Mouse (Mus musculus) lung, postnatal 0 days (tissue): ENCODE data around the gene Slc25a33. TPM values are rescaled to one million over a fixed set of nuclear protein-coding genes. Genes with fewer than 3 reads are reported as not detected.
A peak's percentile ranks its signal among the peaks of the same experiment; 100 is the strongest.
"Not testable (repeated sequence)": the region's sequence is repeated elsewhere in the genome, so short reads cannot be mapped to it uniquely, and the experiment has no call there.

Experiments
- ATAC-seq: fragments of 200-750 bp; cut with Nextera tagmentation; 2 replicates; pipeline ENCODE4 v1.8.0; 2017; ENCODE audit warnings: moderate library complexity
- DNase-seq: peaks from one replicate; pipeline ENCODE4 v3.0.0-alpha.2; 2016; ENCODE audit warnings: low spot score
- H3K27ac ChIP-seq: fragments of 300-500 bp; sonication (generic); 2 replicates; pipeline ENCODE4 v1.5.1; 2014; ENCODE audit warnings: antibody characterized with exemption, mild to moderate bottlenecking, low read length, mixed read lengths
- H3K27me3 ChIP-seq: fragments of 300-500 bp; sonication (generic); replicated peaks from 2 replicates; pipeline ENCODE4 v1.6.1; 2014; ENCODE audit warnings: low read length, mixed read lengths; ENCODE audit not compliant: insufficient read depth
- H3K36me3 ChIP-seq: fragments of 300-500 bp; sonication (generic); 2 replicates; pipeline ENCODE4 v1.6.1; 2014; ENCODE audit warnings: low read length, mixed read lengths; ENCODE audit not compliant: insufficient read depth
- H3K4me1 ChIP-seq: fragments of 300-500 bp; sonication (generic); 2 replicates; pipeline ENCODE4 v1.6.1; 2014; ENCODE audit warnings: antibody characterized with exemption, low read depth, low read length, mixed read lengths; ENCODE audit not compliant: insufficient read depth
- H3K4me2 ChIP-seq: fragments of 300-500 bp; sonication (generic); replicated peaks from 2 replicates; pipeline ENCODE4 v1.6.1; 2014; ENCODE audit warnings: low read depth, mild to moderate bottlenecking, low read length, moderate library complexity, mixed read lengths
- H3K4me3 ChIP-seq: fragments of 300-500 bp; sonication (generic); 2 replicates; pipeline ENCODE4 v1.5.1; 2014; ENCODE audit warnings: low read depth, low read length
- H3K9ac ChIP-seq: fragments of 300-500 bp; sonication (generic); replicated peaks from 2 replicates; pipeline ENCODE4 v1.6.1; 2014; ENCODE audit warnings: low read depth, mild to moderate bottlenecking
- H3K9me3 ChIP-seq: fragments of 300-500 bp; sonication (generic); 2 replicates; pipeline ENCODE4 v1.6.1; 2016; ENCODE audit warnings: low read length, mixed read lengths
- CTCF ChIP-seq: IDR thresholded peaks from 2 replicates; pipeline ENCODE4 v1.5.1; 2016; ENCODE audit warnings: antibody characterized with exemption, mild to moderate bottlenecking
- EP300 ChIP-seq: IDR thresholded peaks from 2 replicates; pipeline ENCODE4 v1.6.1; 2016; ENCODE audit warnings: antibody characterized with exemption, mild to moderate bottlenecking, control low read depth
- WGBS: fragments of 180-500 bp; shearing (Covaris S2); extraction: QIAGEN DNeasy Blood & Tissue Kit; methylation state at CpG from one replicate; pipeline ENCODE4 v1.1.7; 2014; 5-methylcytosine and 5-hydroxymethylcytosine counted together
- polyA plus RNA-seq: library from polyadenylated mRNA; unstranded; fragments of >200 nt; fragmentation: Nextera tagmentation; extraction: Ambion mirVana; gene quantifications from 2 replicates; pipeline ENCODE4 v1.2.1, GENCODE M21; 2015

Slc25a33 gene
- polyA plus RNA-seq, 1 experiment from 2014 or later = 8.6 TPM

DNA sequence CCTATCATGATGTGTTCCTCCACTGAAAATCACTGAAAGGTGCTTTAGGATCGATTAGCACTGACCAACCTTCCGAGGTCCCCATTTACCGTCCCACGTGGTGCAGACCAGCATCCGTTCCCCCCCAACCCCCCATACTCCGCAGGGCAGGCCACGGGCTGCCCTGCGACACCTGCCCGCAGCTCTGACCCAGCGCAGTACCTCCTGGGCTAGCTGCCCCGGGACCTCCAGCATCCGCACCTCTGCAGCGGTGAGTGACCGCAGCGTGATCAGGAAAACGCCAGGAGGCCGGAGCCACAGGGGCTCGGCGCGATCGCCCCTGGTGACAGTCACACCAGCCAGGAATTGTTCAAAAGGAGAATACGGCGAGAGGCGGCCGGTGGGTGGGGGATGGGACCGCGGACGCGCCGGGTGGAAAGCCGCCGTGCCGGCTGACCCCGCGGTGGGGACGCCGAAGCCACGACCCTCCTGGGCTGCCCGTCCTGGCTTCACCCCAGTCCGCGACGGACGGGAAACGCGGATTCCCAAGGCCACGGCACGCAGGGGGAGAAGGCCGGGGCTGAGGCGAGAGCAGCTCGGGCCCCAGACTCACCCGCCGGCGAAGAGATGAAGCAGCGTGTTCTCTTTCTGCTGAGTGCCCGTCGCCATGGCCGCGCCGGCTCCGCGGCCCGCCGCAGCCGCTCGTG lies 526 bp downstream of the Slc25a33 start:
- Histone ChIP-seq H3K4me2 (peak overlapping the region; percentile 97), H3K9ac (peak overlapping the region; percentile 63), H3K4me1 (peaks cover 9% of the 10 kb centered on the region), H3K36me3 (no peaks in the 10 kb centered on the region), H3K27me3 (no peaks in the 10 kb centered on the region), H3K9me3 (no peaks in the 10 kb centered on the region), H3K27ac (peak overlapping the region; percentile 59), H3K4me3 (peak overlapping the region; percentile 60)
- DNase-seq = peak; percentile 28
- WGBS = 2% methylated on average over 51 of the region's 65 CpGs
- no peak for TF ChIP-seq EP300
- TF ChIP-seq CTCF = no peak
- ATAC-seq = no peak; the same call in 1 of the 2 replicates

DNA sequence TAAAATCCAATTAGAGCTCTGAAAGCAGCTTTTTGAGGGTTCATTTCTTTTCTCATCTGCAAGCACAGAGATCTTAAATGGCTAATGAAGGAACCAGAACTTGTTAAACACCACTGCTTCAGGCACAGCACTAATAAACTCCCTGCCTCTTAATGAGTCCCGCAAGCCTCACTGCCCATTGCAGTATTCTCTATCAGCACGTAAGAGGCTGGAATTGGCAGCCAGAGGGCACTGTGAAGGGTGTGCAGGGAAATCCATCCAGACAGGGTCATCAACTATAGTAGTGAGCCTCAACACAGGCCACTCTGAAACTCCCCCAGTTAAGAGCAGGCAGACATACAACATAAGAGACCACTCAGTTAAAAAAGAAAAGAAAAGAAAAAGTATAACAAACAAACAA lies 1.7 kb downstream of the Slc25a33 start:
- TF ChIP-seq EP300 = no peak
- TF ChIP-seq CTCF = peak; percentile 63
- H3K27me3 ChIP-seq = no peaks in the 10 kb centered on the region
- peaks cover 9% of the 10 kb centered on the region for H3K4me1 ChIP-seq
- no peaks in the 10 kb centered on the region for H3K36me3 ChIP-seq
- no peak overlapping the region for H3K9ac ChIP-seq
- ATAC-seq = no peak
- no peak overlapping the region for H3K27ac ChIP-seq
- no peak overlapping the region for H3K4me3 ChIP-seq
- no peak overlapping the region for H3K4me2 ChIP-seq
- no peaks in the 10 kb centered on the region for H3K9me3 ChIP-seq
- DNase-seq = peak; percentile 39
- 37% methylated on average over 2 of the region's 2 CpGs for WGBS

GRCm38 (mm10) chr4:149765201-149765600 lies 8.9 kb downstream of the Slc25a33 start:
- no peak for TF ChIP-seq CTCF
- TF ChIP-seq EP300 = no peak
- H3K27ac ChIP-seq = no peak overlapping the region
- H3K36me3 ChIP-seq = no peaks in the 10 kb centered on the region
- ATAC-seq (no peak), DNase-seq (no peak)
- no peaks in the 10 kb centered on the region for H3K9me3 ChIP-seq
- H3K9ac ChIP-seq = no peak overlapping the region
- no peak overlapping the region for H3K4me3 ChIP-seq
- H3K27me3 ChIP-seq = no peaks in the 10 kb centered on the region
- no peak overlapping the region for H3K4me2 ChIP-seq
- 84% methylated on average over 5 of the region's 5 CpGs for WGBS
- no peaks in the 10 kb centered on the region for H3K4me1 ChIP-seq

GRCm38 (mm10) chr4:149763335-149763734 lies 10.7 kb downstream of the Slc25a33 start:
- DNase-seq = no peak
- no peak for ATAC-seq
- H3K4me1 ChIP-seq = no peaks in the 10 kb centered on the region
- TF ChIP-seq CTCF = no peak
- no peak for TF ChIP-seq EP300
- H3K9ac ChIP-seq = no peak overlapping the region
- no peak overlapping the region for H3K27ac ChIP-seq
- no peak overlapping the region for H3K4me3 ChIP-seq
- no peaks in the 10 kb centered on the region for H3K9me3 ChIP-seq
- 62% methylated on average over 2 of the region's 2 CpGs for WGBS
- no peaks in the 10 kb centered on the region for H3K36me3 ChIP-seq
- no peak overlapping the region for H3K4me2 ChIP-seq
- H3K27me3 ChIP-seq = no peaks in the 10 kb centered on the region

GRCm38 (mm10) chr4:149759517-149759916 lies 14.6 kb downstream of the Slc25a33 start:
- no peak for DNase-seq
- no peaks in the 10 kb centered on the region for H3K9me3 ChIP-seq
- WGBS = 52% methylated on average over 5 of the region's 5 CpGs
- H3K9ac ChIP-seq = no peak overlapping the region
- TF ChIP-seq EP300 = no peak
- TF ChIP-seq CTCF = no peak
- no peak overlapping the region for H3K27ac ChIP-seq
- H3K4me1 ChIP-seq = no peaks in the 10 kb centered on the region
- ATAC-seq = no peak
- no peak overlapping the region for H3K4me2 ChIP-seq
- H3K36me3 ChIP-seq = no peaks in the 10 kb centered on the region
- H3K4me3 ChIP-seq = no peak overlapping the region
- H3K27me3 ChIP-seq = no peaks in the 10 kb centered on the region

DNA sequence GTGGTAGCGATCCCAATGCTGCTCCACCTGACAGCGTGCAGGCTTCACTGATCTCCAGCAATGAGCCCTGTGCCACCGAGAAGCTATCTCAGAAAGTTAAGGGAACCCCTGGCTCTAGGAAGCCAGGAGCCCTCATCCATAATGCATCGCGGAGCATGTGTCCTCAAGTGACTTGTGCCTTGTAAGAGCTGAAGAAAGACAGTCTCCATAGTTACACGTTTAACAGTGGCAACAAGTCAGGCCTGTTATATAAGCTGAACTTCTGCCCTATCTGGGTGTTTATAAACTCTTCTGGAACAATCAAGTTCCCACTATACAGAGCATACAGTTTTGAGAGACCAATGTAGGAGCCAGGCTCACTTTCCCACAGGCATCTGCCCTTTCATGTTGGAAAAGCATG lies 15.7 kb downstream of the Slc25a33 start:
- H3K4me2 ChIP-seq = no peak overlapping the region
- TF ChIP-seq EP300 = peak; percentile 21; the same call in 1 of the 2 replicates
- no peak for TF ChIP-seq CTCF

GRCm38 (mm10) chr4:149756546-149756945 lies 17.5 kb downstream of the Slc25a33 start:
- WGBS = 87% methylated on average over 7 of the region's 7 CpGs
- not testable (repeated sequence) for H3K9ac ChIP-seq, H3K9me3 ChIP-seq, H3K4me3 ChIP-seq, ATAC-seq, H3K36me3 ChIP-seq, H3K27ac ChIP-seq, H3K4me1 ChIP-seq, H3K27me3 ChIP-seq, DNase-seq, H3K4me2 ChIP-seq

More for the DNA sequence above, 15.7 kb downstream of the Slc25a33 start:
- H3K4me1 ChIP-seq = no peaks in the 10 kb centered on the region
- H3K9me3 ChIP-seq = no peaks in the 10 kb centered on the region
- no peak overlapping the region for H3K27ac ChIP-seq
- peak; percentile 34 for DNase-seq
- no peak overlapping the region for H3K9ac ChIP-seq
- no peaks in the 10 kb centered on the region for H3K36me3 ChIP-seq
- ATAC-seq = peak; percentile 38; the same call in 1 of the 2 replicates
- H3K4me3 ChIP-seq = no peak overlapping the region
- no peaks in the 10 kb centered on the region for H3K27me3 ChIP-seq
- WGBS = 71% methylated on average over 6 of the region's 6 CpGs
